Mouse (Mus musculus): ENCODE measurements around the gene 5330417H12Rik.

DNA sequence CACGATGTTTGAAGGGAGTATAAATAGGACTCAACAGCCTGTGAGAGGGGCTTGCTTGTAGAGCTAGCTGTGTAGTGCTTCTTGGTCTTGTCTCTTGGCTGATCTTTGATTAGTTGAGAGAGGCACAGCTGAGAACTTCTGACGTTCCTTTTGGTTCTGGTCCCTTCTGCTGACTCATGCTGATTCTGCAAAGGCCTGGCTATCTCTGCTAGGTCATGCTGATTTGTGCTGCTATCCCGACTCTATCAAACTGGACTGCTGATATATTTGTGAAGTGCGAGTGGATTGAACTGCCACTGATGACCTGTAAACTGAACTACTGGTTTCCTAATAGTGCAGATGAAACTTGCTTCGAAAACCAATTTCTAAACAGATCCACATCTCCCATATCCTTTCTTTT, 14.1 kb downstream of the 5330417H12Rik start:
- TF ChIP-seq CTCF (IDR thresholded peaks at IDR 0.05; ENCODE audit: low read depth) (no peak), EP300 (IDR thresholded peaks at IDR 0.05; ENCODE audit: low read depth) (no peak)
